Mouse (Mus musculus) cortical plate, adult 2 months (tissue): ENCODE measurements at regions not wholly inside any gene's neighbourhood (a gene's known extent, or its start where the extent isn't known, plus 50 kb on each side); places are given as distances from the start of the nearest gene placed in this dataset.

ENCODE experiments used
- CTCF ChIP-seq: fragments of 200-500 bp; IDR thresholded peaks from 2 replicates; pipeline ENCODE4 v1.5.1; 2011; ENCODE audit warnings: mild to moderate bottlenecking, control low read depth, low read length; ENCODE audit not compliant: insufficient read depth; ENCODE audit errors: extremely low read depth
- POLR2A ChIP-seq: fragments of 200-500 bp; IDR thresholded peaks from 2 replicates; pipeline ENCODE4 v1.6.1; 2011; ENCODE audit warnings: mild to moderate bottlenecking, low read length, control low read depth; ENCODE audit not compliant: insufficient read depth; ENCODE audit errors: extremely low read depth

DNA sequence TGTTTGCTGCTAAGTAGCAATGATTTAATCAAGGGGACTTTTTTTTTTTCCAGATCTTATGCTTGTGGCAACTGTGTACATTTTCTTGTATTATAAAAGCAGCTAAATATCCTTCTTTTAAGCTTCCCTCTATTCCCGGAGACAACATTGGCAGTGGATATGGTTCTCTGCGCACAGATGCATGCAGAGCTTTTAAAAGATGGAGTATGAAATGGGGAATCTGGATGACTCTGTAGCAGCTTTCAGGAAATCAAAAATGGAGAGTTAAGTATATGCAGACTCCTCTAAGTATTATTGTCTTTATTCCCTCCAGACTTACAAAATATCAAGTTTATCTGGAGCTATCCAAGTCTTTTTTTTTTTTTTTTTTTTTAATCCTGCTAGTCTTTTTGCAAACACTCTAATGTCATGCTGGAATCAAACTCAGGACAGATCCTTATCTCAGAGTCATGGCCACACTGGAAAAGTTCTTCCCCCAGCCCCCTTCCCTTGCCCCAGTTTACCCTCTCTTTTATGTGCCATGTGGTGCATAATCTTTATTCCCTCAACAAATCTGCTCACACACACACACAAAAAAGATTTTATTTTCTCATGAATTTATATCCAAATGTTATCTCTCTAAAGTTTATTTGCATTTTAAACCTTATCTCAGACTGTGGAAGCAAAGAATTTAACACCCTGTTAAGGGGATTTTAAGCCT, 1080.3 kb upstream of the Cdh6 start:
- TF ChIP-seq CTCF (no peak), POLR2A (no peak)
